Comparison of ENCODE assay signal across 9 mouse cellular contexts in the genomic region with DNA sequence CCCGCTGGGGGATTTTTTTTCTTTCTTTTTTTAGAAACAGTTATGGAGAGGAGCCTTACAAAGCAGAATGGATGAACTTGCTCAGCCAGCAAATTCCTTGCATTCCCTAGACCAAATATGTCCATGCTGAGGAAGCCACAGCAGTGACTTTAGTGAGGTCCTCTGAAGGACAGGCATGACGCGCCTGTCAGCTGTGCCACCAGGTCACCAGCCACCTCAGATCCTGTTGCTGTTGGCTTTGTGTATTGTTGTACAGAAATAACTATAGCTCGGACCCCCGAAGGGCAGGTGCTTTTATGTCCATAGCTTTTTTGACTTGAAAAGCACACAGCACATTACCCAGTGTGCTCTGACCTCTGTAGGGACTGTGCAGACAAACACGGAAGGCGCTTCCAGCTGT. TPM values are rescaled to one million over a fixed set of nuclear protein-coding genes. Genes with fewer than 3 reads are reported as not detected.
DNase-seq lines count a peak whose midpoint lies in the region; ATAC-seq lines count a peak whose summit lies in the region.
"Had no signal": no experiment of that assay in that cellular context is flagged by ENCODE, and none has a peak within 500 bp of the region (broad histone marks: within the 10 kb centered on the region; RNA-seq: fewer than 3 reads in every experiment).

No protein-coding gene starts in this region.

- H3K9ac ChIP-seq in hindbrain, embryonic 15.5 days = no peak overlapping the region
- no peak overlapping the region for H3K9ac ChIP-seq in hindbrain, embryonic 14.5 days
- H3K9ac ChIP-seq: limb, embryonic 12.5 days had no signal

- 56% methylated on average over 7 of the region's 7 CpGs for WGBS in hindbrain, embryonic 15.5 days
- WGBS in hindbrain, embryonic 14.5 days = 59% methylated on average over 7 of the region's 7 CpGs

- H3K9me3 ChIP-seq in hindbrain, embryonic 15.5 days = no peaks in the 10 kb centered on the region
- H3K9me3 ChIP-seq in hindbrain, embryonic 14.5 days (ENCODE audit: control insufficient read depth, low read length) = no peaks in the 10 kb centered on the region
- H3K9me3 ChIP-seq: limb, embryonic 12.5 days had no signal

- H3K27me3 ChIP-seq in hindbrain, embryonic 15.5 days = no peaks in the 10 kb centered on the region
- no peaks in the 10 kb centered on the region for H3K27me3 ChIP-seq in hindbrain, embryonic 14.5 days (ENCODE audit: control insufficient read depth, insufficient read depth, low read length)
- H3K27me3 ChIP-seq: limb, embryonic 12.5 days had no signal

- DNase-seq in hindbrain, embryonic 14.5 days (ENCODE audit: low spot score) = no peak
- peak; percentile 47 for DNase-seq in embryo, embryonic 11 days
- peak; percentile 78 for DNase-seq in kidney, adult 11 months
- peak; percentile 40 to 64 for DNase-seq in lung, postnatal 4 days
- DNase-seq in adipocyte (ENCODE audit: low spot score) = no peak
- no peak for DNase-seq in testis, postnatal 10 days (ENCODE audit: low spot score)
- DNase-seq in spleen, adult 18-20 months = no peak

- no peak overlapping the region for H3K27ac ChIP-seq in hindbrain, embryonic 15.5 days (replicated peaks)
- H3K27ac ChIP-seq in hindbrain, embryonic 14.5 days = no peak overlapping the region
- H3K27ac ChIP-seq: limb, embryonic 12.5 days had no signal

- H3K36me3 ChIP-seq in hindbrain, embryonic 15.5 days = no peaks in the 10 kb centered on the region
- H3K36me3 ChIP-seq in hindbrain, embryonic 14.5 days (replicated peaks; ENCODE audit: control insufficient read depth, insufficient read depth) = no peaks in the 10 kb centered on the region
- H3K36me3 ChIP-seq: limb, embryonic 12.5 days had no signal

- H3K4me2 ChIP-seq in hindbrain, embryonic 15.5 days = no peak overlapping the region
- H3K4me2 ChIP-seq in hindbrain, embryonic 14.5 days (replicated peaks) = no peak overlapping the region
- H3K4me2 ChIP-seq: limb, embryonic 12.5 days had no signal

- ATAC-seq in hindbrain, embryonic 15.5 days (ENCODE audit: low FRiP score, low read depth) = peak; percentile 55; the same call in 1 of the 2 replicates
- ATAC-seq in hindbrain, embryonic 14.5 days (ENCODE audit: low FRiP score) = no peak; the same call in 1 of the 2 replicates

- no peak overlapping the region for H3K4me3 ChIP-seq in hindbrain, embryonic 15.5 days
- no peak overlapping the region for H3K4me3 ChIP-seq in hindbrain, embryonic 14.5 days (replicated peaks; ENCODE audit: low read length)
- H3K4me3 ChIP-seq: limb, embryonic 12.5 days had no signal

- 0 out of 2 replicates have a peak, but pooled peaks cover 3% of the 10 kb centered on the region for H3K4me1 ChIP-seq in hindbrain, embryonic 15.5 days (replicated peaks)
- H3K4me1 ChIP-seq in hindbrain, embryonic 14.5 days (replicated peaks; ENCODE audit: control insufficient read depth, insufficient read depth, low read length) = 0 out of 2 replicates have a peak, but pooled peaks cover 6% of the 10 kb centered on the region

RNA-seq across cellular contexts. Expression of a gene that starts 38.1 kb away (rescaled TPM):
- 42.9 and 47.3 TPM in 2 replicates for polyA plus RNA-seq in hindbrain, embryonic 15.5 days (2015; fragmentation: Nextera tagmentation; extraction: Ambion mirVana)
- polyA plus RNA-seq in hindbrain, embryonic 14.5 days (2014; fragmentation: Nextera tagmentation; extraction: Ambion mirVana) = 62.4 and 65.9 TPM in 2 replicates

Comparison
In these comparisons a context has a peak if more than half of its experiments do, and no peak if none do; other contexts are left out.
1. DNase-seq: peak in embryo, embryonic 11 days (single experiment), kidney, adult 11 months (single experiment) and lung, postnatal 4 days (2 of 2); none in hindbrain, embryonic 14.5 days (single experiment), adipocyte (single experiment), testis, postnatal 10 days (single experiment) and spleen, adult 18-20 months (0 of 2).